Mouse (Mus musculus): ENCODE measurements around the gene Mab21l2.

Mab21l2 gene

DNA sequence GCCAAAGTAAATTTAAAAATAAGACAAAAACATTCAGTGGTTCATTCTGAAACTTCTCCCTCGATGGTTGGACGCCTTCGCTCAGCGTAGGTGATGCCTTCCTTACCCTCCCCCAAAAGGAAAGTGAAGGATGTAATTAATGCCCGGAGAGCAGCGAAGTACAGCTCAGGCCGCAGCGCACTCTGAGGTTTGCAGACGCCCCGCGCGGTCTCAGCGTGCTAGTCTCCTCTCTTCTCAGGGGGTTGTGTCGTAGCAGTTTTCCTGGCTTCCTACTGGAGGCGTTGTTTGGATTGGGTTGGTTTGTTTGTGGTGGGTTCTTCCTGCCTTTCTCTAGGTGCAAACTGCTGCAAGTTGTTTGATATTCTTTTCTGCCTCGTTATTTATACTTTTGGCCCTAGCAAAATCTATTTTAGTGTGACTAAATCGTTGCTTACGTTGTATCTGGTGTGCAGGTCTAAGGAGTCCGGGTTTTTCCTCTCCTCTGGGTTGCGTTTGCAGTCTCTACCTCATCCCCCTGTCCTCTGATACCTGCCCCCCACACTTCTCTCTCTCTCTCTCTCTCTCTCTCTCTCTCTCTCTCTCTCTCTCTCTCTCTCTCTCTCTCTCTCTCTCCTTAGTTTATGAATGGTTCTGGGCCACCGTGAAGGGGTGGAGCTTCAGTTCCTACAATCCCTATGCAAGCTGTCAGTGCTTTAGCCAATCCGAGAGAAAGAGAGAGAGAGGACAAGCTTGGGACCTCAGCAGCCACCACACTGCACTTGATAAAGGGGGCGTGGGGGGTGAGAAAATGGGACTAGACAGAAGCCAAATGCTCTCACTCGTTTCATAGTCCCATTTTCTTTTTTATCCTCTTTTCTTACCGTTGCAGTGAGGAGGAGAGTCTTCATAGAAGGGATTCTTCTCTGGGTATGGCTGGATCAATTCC, at the start of gene Mab21l2:
Gene Mab21l2, minus strand, starts transcription at position 539 of the 925 bp plus-strand sequence.
- no peak for DNase-seq (ENCODE audit: low read depth)

DNA sequence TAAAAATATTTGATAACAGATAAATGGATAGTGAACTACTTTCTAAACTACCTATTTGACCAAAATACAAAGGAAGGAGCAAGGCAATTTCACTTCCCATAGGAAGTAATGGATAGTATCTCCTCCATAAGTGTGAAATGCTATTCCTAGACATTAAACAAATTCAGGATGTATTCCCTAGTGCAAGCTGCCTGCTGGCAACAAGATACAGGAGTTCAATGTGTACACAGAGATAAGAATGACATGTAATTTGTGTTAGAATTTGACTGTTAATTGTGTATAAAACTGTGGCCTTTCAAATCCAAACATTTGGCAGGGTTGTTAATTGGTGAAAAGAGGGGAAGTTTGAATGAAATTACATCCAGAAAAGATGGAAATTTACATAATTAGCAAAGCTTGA, 26.9 kb upstream of the Mab21l2 start:
- no peak for DNase-seq (ENCODE audit: low read depth)

DNA sequence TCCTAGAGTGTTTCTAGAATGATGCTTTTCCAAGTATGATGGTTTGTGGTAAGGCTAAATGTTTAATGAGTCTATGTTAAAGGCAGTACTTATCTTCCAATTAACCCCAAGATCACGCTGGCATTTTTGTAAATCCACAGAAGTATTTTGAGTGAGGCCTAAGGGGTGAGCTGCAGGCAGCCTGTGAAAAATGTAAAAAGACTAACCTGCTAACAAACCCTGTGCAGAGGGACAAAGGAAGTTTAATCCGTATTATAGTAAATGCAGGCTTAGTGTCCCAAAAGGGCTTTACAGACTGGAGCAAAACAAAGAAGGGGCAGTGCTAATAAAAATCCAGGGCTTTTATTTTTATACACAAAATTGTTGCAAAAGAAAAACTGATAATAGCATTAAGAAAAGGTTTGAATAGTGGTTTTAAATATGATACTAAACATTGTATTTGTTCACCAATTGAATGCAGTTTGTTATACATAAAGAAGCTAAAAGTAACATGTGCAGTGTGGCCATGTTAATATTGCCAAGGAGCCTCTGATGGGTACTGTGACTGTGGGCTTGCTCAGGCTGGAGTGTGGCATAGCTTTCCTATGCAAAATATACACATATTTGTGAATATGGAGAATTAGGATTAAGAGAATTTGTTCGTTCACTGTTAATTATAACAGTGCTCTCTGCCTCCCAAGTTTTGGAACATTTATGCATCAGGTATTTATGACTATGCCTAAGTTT, 24.3 kb upstream of the Mab21l2 start:
- no peak for DNase-seq (ENCODE audit: low read depth)

DNA sequence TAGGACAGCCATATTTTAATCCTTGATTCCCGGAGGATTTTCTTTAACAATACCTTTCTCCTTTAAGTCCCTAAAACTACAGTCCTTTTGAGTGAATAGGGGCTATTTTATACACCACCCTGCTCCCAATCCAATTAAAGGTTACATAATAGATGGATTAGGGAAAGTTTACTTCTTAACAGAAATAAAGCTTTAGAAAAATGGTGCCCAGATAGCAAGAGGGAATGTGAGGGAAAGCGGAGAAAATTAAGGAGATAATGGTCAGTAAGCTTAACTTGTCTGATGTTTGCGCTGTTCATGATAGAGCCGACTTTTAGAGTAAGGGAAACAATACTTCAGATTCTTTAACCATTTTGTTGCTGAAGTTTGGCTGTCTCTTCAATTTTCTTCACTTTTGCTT, 23.1 kb upstream of the Mab21l2 start:
- DNase-seq (ENCODE audit: low read depth) = no peak

DNA sequence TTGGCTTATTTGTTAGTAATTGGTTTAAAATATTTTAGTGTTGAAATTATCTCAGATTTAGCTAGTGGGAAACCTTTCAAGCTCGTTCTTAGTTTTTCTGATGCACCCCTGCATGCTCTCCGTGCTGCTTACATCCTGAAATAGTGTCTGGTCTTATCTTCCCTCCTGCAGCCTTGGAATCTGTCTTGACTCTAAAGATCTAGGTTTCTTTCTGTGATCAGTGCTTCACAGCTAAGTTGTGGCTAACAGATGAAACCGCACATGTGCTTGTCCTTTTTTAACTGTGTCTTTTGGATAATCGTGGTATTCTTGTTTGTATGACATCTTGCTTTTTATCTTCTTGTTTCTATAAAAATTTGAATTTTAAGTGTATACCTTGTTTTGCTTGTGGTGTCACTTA, 18.9 kb upstream of the Mab21l2 start:
- no peak for DNase-seq (ENCODE audit: low read depth)

DNA sequence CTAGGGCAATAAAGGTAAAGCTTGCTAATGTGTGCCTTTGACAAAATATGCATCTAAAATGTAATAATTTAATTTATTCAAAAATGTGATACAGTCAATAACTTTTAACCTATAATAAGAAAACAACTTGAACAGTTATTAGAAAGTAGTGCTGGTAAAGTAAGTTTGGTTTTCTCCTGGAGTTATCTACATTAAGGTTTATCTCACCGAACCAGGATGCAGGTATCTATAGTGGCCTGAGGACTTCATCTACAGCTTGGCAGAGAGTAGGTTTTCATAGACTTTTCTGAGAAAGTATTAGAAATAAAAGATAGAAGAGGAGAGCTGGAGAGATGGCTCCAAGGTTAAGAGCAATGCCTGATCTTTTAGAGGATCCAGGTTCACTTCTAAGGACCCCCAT, 13.0 kb upstream of the Mab21l2 start:
- DNase-seq (ENCODE audit: low read depth) = no peak

DNA sequence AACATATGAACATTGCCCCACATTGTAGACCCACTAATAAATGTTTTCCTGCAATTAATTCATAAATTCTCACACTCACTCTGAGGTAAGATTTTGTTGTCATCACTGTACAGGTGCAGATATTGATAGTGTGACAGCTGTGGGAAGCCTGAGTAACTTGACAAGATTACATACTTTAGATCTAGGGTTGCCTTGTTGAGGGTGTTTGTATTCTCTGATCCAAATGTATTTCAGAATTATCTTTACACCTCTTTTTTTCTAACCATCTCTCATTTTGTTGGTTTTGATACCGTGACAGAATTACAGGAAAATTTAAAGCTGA, 12.6 kb upstream of the Mab21l2 start:
- DNase-seq (ENCODE audit: low read depth) = no peak

DNA sequence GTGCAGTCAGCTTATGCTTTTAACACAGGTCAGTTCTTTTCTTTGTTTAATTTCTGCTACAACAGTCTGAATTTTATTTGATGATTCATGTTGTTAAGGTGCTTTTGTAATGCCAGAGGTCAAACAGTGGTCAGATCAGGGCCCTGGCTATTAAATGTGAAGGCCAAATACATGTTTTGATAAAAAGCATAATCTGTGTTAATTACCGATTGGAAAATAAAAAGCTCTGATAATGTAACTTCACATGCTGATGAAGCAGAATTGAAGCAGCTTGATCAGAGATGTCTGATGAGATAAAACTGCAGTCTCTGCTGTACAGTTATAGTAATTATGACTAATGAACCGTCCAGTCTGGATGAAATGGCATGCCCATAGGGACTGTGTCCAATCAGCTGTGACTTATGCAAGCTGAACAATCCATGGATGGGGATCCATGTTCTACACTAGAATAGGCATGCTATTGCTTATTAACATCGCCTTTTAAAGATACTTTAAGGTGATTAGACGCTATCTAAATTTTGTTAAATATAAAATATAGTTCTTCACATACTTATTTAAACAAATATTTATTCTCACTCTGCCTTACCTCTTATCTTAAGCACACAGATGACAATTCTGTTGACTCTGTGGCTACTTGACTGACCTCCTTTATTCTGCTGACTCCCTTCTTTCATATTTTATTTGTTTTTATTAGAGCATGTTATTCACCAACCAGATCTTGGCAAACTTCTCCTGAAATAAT, 12.0 kb upstream of the Mab21l2 start:
- DNase-seq (ENCODE audit: low read depth) = peak; percentile 18

DNA sequence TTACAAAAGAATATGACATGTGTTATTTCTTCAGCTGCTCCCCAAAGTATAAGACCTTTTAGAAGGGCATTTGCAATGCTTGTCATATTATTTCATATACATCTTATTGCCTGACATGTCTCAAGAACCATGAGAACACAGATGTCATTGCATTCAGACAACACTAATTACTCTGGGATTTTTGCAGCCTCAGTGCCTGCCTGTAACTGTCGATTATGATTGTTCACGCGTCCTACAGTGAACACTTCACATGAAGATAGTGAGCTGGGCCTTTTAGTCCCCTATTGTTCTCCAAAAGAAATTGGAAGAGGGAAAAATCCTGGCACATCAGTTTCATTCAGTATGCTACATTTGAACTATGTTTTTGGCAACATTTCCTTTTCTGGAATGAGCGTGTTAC, 11.2 kb upstream of the Mab21l2 start:
- no peak for DNase-seq (ENCODE audit: low read depth)

DNA sequence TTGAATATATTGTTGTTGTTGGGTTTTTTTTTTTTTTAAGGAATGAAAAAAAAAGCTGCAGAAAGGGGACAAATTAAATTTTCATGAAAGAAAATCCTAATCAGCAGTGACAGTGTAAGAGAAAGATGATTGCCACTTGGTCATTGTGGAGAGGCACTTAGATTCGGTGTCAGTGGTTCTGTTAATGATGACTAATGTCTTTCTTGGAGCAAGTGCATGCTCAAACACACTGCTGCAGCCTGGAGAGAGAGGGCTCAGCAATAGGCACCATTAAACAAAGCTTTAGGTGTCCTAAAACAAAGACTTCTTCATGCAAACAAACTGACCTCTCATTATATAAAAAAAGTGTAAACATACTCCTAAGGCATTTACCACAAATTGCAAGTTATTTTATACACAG, 10.5 kb upstream of the Mab21l2 start:
- DNase-seq (ENCODE audit: low read depth) = peak; percentile 34

DNA sequence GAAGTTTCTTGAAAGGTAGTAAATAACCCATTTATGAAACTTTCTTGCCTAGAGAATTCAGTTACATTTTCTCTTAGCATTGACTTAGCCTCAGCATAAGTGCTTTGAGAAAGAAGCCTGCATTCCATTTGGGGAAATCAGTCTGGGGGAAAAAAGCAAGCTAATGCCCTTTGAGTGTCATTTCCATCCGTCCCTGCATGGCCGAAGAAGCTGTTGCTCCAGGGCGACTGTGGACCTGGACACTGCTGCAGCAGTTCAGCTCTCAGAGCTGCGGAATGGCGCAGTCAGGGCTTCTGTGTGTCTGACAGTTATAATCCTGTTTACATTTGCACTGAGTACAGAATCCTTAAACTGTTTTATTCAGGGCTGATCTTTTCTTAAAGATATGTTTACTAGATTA, 3.7 kb upstream of the Mab21l2 start:
- no peak for DNase-seq (ENCODE audit: low read depth)

DNA sequence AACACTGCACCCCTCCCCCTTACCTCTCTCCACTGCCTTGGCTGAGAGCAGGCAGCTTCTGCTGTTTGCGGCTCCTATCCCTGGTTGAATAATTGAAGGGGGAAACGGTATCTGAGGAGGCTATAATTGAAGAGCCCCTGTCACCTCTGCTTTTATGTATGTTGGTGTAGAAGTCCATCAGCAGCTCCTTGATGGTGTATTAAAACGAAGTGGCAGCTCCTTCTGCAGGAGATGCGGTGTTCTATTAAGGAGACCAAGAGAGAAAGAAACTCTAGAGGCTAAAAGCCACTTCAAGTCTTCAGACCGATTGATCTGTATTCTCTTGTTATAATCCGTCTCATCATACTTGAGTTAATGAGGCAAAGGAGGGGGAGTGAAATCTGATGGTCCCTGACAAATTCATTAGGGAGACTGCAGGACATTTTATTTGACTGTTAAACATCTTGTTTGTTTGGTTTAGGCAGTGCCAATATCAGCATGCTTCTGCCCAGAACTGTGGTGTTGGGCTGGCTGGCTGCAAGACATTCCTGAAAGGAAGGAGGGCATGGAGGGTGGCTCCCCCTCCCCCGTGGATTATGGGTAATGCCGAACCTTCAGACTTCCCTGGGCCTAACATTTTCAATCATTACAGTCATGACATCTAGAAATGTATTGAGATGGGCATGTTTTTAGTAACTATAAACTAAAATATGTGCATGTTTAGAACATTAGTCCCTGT, 2.7 kb upstream of the Mab21l2 start:
- no peak for DNase-seq (ENCODE audit: low read depth)

DNA sequence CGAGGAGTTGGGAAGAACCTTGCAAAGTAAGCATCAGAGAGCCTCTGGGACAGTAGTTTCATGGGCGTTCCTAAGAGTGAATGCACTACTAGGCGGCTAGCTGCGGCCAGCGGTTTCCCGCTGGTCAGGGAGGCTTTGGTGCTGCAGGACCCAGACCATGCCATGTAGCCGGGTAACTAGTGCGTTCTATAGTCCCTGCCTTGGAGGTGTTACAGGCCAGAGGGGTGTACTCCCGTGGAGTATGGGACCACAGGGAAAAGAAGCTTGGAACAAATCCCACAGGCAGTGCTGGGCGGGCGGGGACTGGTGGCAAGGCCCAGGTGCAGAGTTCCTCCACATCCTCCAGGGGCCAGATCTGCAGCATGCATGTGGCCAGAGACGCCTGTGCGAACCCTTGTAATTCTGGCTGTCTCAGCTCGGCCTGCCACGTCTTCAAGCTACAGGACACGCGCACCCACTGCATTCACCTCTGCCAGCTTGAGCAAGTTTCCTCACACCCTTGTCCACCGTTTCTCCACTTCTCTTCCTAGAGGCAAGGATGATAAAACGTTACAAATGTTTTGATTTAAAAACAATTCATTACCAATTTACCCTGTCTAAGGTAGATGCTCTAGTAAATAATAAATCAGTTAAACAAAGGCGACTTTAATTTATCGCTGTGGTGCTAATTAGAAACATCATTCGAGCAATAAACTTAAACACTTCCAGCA, 2.0 kb upstream of the Mab21l2 start:
- DNase-seq (ENCODE audit: low read depth) = no peak

DNA sequence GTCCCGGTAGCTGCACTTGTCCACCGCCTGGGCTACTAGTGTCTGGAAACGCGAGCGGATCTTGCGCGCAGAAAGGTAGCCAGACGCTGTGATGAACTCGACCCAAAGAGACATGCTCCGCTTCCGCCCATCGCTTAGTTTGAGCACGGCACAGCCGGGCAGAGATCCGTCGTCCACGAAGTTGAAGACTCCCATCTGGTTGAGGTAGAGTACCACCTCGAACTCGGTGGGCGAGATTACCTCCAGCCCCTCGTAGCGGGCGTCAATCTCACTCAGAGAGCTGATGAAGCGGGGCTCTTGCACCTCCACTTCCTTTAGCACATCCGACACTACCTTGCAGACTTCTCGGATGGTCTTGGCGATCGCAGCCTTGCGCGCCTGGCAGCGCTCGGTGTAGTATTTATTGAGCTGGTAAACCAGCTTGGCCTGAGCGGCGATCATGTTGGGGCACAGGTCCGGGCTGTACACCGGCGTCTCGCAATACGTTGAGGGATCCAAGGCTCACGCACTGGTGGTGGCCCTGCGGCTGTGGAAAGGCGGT, 1.1 kb downstream of the Mab21l2 start:
- no peak for DNase-seq (ENCODE audit: low read depth)

DNA sequence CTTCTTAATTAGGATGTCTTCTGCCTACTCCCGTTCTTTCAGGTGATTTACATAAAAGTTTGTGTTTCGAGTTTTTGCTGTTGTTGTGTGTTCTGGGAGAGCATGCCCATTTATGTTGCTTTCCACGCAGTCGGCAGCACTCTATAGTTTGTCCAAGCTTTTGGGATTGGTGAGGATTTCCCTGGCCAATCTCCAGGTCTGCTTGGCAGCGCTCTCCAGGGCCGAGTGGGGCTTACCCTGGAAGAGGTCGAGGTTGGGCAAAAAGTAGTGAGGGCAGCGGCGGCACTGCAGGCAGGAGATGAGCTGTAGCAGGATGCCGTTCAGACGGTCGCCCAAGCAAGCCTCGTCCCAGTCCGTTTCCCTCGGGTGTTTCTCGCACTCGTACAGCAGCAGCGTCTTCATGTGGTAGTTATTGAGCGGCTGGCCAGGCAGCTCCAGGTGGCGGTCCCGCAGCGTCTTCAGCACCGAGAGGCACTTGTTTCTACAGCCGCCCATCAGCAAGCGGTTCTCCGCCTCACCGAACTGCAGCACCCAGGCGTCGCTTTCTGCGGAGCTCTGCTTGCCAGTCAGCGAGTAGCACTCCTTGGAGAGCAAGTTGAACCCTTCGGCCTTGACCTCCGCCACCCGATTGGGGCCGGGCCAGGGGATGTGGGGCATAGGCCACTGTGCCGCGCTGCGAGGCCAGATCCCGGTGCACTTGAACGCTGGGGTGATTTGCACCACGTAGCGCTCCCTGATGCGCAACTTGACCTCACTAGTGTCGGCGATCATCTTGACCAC, 1.8 kb downstream of the Mab21l2 start:
- DNase-seq (ENCODE audit: low read depth) = no peak

DNA sequence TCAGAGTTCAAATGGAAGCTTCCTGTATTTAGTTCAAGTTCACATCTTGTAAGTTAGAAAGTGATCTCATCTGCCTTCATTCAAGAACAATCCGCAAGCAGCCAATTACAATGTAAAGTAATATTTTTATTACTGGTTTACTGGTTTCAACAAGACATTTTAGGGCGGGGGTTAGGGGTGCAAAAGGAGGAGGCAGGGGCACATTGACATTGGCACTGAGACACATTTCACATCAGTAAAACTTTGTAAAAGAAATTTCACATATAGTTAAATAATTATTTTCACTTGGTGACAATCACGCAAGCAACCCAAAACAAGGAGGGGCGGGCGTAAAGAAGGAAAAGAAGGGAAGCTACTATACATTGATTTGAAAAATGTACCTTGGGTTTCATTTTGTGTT, 2.5 kb downstream of the Mab21l2 start:
- DNase-seq (ENCODE audit: low read depth) = no peak

DNA sequence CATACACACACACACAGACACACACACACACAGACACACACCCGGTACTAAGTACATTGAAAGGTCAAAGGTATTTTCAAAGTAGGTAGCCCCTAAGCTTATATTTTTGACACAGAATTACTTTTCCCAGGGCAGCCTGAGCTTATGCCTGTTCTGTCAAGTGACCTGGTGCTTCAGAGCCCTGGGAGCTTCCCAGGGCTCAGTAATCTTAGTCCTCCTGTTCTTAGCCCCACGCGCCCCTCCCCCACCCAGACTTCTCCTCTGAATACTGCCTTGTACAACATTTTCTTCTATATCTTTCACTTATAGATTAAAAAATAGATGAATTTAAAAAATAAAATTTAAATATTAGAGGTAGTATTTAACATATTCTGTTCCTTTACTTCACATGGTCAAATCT, 3.6 kb downstream of the Mab21l2 start:
- no peak for DNase-seq (ENCODE audit: low read depth)

DNA sequence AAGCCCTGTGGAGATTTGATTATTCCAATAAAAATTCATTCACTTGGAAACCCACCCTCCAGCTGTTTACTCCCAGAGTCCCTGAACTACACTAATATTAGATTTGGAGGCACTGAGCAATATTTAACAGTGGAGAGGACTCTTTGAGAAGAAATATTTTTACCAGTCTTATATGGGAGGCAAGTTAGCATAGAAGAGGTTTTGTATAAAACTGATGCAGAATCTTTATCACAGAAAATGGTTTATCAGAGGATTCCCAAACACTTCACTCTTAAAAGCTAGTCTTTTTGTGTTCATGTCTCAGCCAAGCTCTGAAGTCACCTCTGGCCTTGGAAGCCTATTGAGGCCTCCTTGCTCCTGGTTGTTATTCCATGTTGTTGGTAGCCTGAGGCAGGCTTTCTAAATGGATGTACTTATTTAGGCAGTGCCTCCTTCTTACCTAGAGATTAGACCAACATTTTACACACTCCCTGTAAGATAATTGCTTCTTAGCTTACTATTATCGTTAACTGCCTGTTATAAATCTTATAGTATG, 6.5 kb downstream of the Mab21l2 start:
- no peak for DNase-seq (ENCODE audit: low read depth)

DNA sequence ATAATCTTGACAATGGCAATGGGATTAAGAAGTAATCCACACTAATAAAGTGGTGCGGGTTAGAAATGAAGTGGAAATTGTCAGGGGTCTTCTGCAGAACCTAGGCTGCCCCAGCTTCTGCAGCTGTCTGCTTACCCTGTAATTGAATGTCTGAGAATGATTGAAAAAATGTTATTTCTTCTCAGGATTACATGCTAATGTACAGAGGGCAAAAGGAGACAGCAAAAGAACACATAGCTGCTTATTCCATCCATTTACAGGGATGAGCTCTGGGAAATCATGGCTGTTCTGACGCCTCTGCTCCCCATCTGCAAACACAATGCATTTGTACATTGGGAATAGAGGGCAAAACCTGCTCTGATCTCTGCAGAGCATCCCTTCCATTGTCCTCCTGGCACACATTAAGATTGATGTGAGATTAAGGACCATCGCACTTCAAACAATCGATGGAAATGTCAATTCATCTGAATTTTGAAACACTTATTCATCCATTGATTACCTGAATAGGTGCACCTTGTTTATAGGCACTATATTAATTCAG, 7.3 kb downstream of the Mab21l2 start:
- DNase-seq (ENCODE audit: low read depth) = no peak
